Mouse (Mus musculus) CH12.LX (cell line): ENCODE data around the gene C2cd3.

ENCODE experiments used
- CTCF ChIP-seq, 2 experiments: IDR thresholded peaks in 1 of 2; conservative IDR thresholded peaks in 1 of 2; 2 replicates each; pipeline ENCODE4 v1.5.1; 2011 to 2012; ENCODE audit warnings: low read depth in 2 of 2, low read length in 2 of 2, improper control_type of control experiment in 1 of 2, inconsistent platforms in 1 of 2, mild to moderate bottlenecking in 1 of 2, moderate library complexity in 1 of 2
- E2F4 ChIP-seq: IDR thresholded peaks from 2 replicates; pipeline ENCODE4 v1.6.1; 2011; ENCODE audit warnings: low read depth, low read length, improper control_type of control experiment; ENCODE audit not compliant: insufficient replicate concordance
- MAX ChIP-seq: IDR thresholded peaks from 2 replicates; pipeline ENCODE4 v1.6.1; 2011; ENCODE audit warnings: low read length, improper control_type of control experiment
- MAZ ChIP-seq: IDR thresholded peaks from 2 replicates; pipeline ENCODE4 v1.6.1; 2012; ENCODE audit warnings: low read depth, mild to moderate bottlenecking, inconsistent platforms, low read length, improper control_type of control experiment, moderate library complexity
- POLR2A ChIP-seq: IDR thresholded peaks from 2 replicates; pipeline ENCODE4 v1.6.1; 2011; ENCODE audit warnings: low read depth, mild to moderate bottlenecking, improper control_type of control experiment, low read length
- SMC3 ChIP-seq: IDR thresholded peaks from 2 replicates; pipeline ENCODE4 v1.6.1; 2011; ENCODE audit warnings: low read depth, low read length, improper control_type of control experiment
- TCF12 ChIP-seq: IDR thresholded peaks from 2 replicates; pipeline ENCODE4 v1.6.1; 2014; ENCODE audit warnings: low read depth, mild to moderate bottlenecking, inconsistent platforms, low read length, improper control_type of control experiment

DNA sequence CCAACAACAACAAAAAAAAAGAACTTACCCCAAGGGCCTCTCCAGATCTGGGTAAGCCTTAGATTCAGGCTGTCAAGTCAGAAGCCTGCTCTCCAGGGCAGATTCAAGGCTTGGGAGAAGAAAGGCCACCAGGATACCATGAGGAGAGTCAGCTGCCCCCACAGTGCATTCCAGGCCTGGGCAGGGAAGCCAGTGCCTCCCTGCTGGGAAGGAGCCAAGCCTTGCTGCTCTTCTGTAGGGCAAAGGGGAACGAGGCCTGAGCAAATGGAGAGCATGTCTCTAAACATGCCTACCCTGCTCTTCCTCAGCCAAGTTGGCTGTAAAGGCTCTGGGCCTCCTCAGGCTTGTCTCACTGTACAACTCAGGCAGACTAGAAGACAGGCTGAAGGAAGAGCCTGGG lies 102.6 kb downstream of the C2cd3 start:
- TF ChIP-seq MAX (no peak), CTCF (conservative IDR thresholded peaks at IDR 0.05 in 1 of 2, IDR thresholded peaks at IDR 0.05 in 1 of 2; ENCODE audit: low read depth in 2 of 2, low read length in 2 of 2) (no peak), TCF12 (no peak), E2F4 (no peak), POLR2A (no peak), MAZ (no peak), SMC3 (no peak)
